Mouse (Mus musculus) intestine, embryonic 14.5 days (tissue): ENCODE measurements around the gene Hnrnph1. TPM values are rescaled to one million over a fixed set of nuclear protein-coding genes. Genes with fewer than 3 reads are reported as not detected.

Source experiments
- ATAC-seq: fragments of 200-750 bp; cut with Nextera tagmentation; replicated peaks from 2 replicates; pipeline ENCODE4 v1.8.0; 2017; ENCODE audit warnings: low read depth, moderate number of reproducible peaks, moderate TSS enrichment, moderate library complexity; ENCODE audit not compliant: low FRiP score, low TSS enrichment
- DNase-seq: peaks from one replicate; pipeline ENCODE4 v3.0.0-alpha.2; 2018; ENCODE audit warnings: low spot score
- H3K27ac ChIP-seq: fragments of 300-500 bp; sonication (generic); 2 replicates; pipeline ENCODE4 v1.5.1; 2014; ENCODE audit warnings: low read depth, mild to moderate bottlenecking, control low read depth
- H3K27me3 ChIP-seq: fragments of 300-500 bp; sonication (generic); replicated peaks from 2 replicates; pipeline ENCODE4 v1.6.1; 2014; ENCODE audit warnings: low read length, control low read depth; ENCODE audit not compliant: control insufficient read depth, insufficient read depth
- H3K36me3 ChIP-seq: fragments of 300-500 bp; sonication (generic); 2 replicates; pipeline ENCODE4 v1.6.1; 2014; ENCODE audit warnings: low read length, control low read depth; ENCODE audit not compliant: control insufficient read depth, insufficient read depth
- H3K4me1 ChIP-seq: fragments of 300-500 bp; sonication (generic); replicated peaks from 2 replicates; pipeline ENCODE4 v1.6.1; 2014; ENCODE audit warnings: low read length, control low read depth, mixed read lengths; ENCODE audit not compliant: control insufficient read depth, insufficient read depth
- H3K4me2 ChIP-seq: fragments of 300-500 bp; sonication (generic); 2 replicates; pipeline ENCODE4 v1.6.1; 2014; ENCODE audit warnings: low read length
- H3K4me3 ChIP-seq: fragments of 300-500 bp; sonication (generic); 2 replicates; pipeline ENCODE4 v1.5.1; 2014; ENCODE audit warnings: low read depth, low read length, control low read depth, mixed read lengths
- H3K9ac ChIP-seq: fragments of 300-500 bp; sonication (generic); 2 replicates; pipeline ENCODE4 v1.6.1; 2014; ENCODE audit warnings: mild to moderate bottlenecking, low read length
- H3K9me3 ChIP-seq: fragments of 300-500 bp; sonication (generic); 2 replicates; pipeline ENCODE4 v1.6.1; 2016; ENCODE audit warnings: low read length, control low read depth; ENCODE audit not compliant: control insufficient read depth
- WGBS: fragments of 180-500 bp; shearing (Covaris S2); extraction: QIAGEN DNeasy Blood & Tissue Kit; methylation state at CpG from one replicate; pipeline ENCODE4 v1.1.7; 2014; 5-methylcytosine and 5-hydroxymethylcytosine counted together
- polyA plus RNA-seq: library from polyadenylated mRNA; unstranded; fragments of >200 nt; fragmentation: Nextera tagmentation; extraction: Ambion mirVana; gene quantifications from 2 replicates; pipeline ENCODE4 v1.2.1, GENCODE M21; 2014

Gene Hnrnph1
- polyA plus RNA-seq, 1 experiment from 2014 or later = 411 TPM

DNA sequence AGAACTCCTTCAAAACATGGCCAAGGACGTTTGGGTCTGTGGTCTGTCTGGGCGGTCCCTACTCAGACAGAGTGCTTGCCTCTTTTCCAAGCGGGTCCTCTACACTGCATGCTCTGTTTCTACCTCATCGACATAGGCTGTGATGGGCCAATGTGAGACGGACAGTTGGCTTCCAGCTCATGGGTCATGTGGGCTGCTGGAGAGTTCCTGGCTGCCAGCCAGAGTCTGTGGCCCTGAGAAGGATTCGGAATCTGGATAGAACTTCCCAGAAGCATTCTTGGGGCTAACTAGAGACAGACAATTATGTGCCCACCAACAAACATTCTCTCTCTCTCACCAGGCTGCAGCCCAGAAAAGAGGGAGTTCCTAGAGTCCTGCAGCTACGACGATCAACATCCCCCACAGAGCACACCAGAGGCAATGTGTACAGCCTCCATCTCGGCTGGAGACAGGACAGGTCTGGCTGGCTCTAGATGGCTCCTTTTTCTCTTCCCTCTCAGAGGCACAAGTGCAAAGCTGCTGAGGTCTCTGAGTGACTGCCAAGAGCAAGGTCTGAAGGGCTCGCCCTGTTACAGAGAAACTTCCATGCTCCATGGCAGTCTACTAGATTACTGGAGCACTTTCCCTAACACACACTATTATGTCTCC, 26.7 kb downstream of the Hnrnph1 start:
- no peak for DNase-seq
- 74% methylated on average over 10 of the region's 10 CpGs for WGBS
- peaks cover 45% of the 10 kb centered on the region for H3K36me3 ChIP-seq

GRCm38 (mm10) chr11:50407235-50407634, 30.4 kb downstream of the Hnrnph1 start:
- Histone ChIP-seq H3K27me3 (no peaks in the 10 kb centered on the region), H3K9me3 (no peaks in the 10 kb centered on the region), H3K4me3 (no peak overlapping the region), H3K36me3 (peaks cover 30% of the 10 kb centered on the region), H3K27ac (no peak overlapping the region), H3K9ac (no peak overlapping the region), H3K4me2 (no peak overlapping the region), H3K4me1 (no peaks in the 10 kb centered on the region)
- ATAC-seq = no peak
- no peak for DNase-seq
- WGBS = 79% methylated on average over 6 of the region's 6 CpGs

More for the DNA sequence above, 26.7 kb downstream of the Hnrnph1 start:
- Histone ChIP-seq H3K4me3 (no peak overlapping the region), H3K27ac (no peak overlapping the region), H3K4me1 (no peaks in the 10 kb centered on the region), H3K9me3 (no peaks in the 10 kb centered on the region), H3K4me2 (no peak overlapping the region), H3K27me3 (no peaks in the 10 kb centered on the region), H3K9ac (no peak overlapping the region)
- ATAC-seq = 0 out of 2 replicates have a peak, but pooled peaks have one; percentile 12

DNA sequence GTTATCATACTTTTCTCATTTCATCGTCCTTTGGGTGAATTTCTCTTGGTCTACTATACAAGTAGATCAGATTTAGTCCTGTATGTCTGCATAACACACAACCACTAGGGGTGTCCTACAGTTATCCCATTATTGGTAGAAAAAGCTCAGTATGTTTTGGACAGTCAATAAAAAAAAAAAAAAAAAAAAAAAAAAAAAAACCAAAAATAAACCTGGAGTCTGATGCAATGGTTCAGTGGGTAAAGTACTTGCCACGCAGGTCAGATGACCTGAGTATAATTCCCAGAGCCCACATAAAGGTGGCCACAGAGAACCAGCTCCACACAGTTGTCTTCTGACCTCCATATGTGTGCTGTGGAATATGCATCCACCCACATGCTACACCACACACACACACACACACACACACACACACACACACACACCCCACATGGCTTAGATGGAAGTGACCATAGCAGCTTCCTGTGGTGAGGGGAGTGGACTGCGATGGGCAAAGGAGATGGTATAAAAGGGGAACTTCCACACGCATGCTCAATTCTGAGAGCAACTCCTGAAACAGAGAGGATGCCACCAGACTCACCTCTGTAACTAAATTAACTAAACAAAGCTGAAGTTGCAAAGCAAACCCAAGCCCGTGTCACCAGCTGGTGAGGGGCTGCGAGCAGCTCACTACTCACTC, 38.9 kb downstream of the Hnrnph1 start:
- Histone ChIP-seq H3K27me3 (no peaks in the 10 kb centered on the region), H3K27ac (no peak overlapping the region), H3K4me3 (no peak overlapping the region), H3K4me1 (no peaks in the 10 kb centered on the region), H3K36me3 (peaks cover 32% of the 10 kb centered on the region; the same call in 1 of the 2 replicates), H3K9me3 (no peaks in the 10 kb centered on the region), H3K4me2 (no peak overlapping the region), H3K9ac (no peak overlapping the region)
- WGBS = 89% methylated on average over 6 of the region's 6 CpGs
- ATAC-seq = no peak
- DNase-seq = no peak

- Histone ChIP-seq H3K4me3 (no peak overlapping the region), H3K36me3 (peaks cover 32% of the 10 kb centered on the region; the same call in 1 of the 2 replicates), H3K4me2 (no peak overlapping the region)
Measured at GRCm38 (mm10) chr11:50417856-50418255, 41.1 kb downstream of the Hnrnph1 start.

DNA sequence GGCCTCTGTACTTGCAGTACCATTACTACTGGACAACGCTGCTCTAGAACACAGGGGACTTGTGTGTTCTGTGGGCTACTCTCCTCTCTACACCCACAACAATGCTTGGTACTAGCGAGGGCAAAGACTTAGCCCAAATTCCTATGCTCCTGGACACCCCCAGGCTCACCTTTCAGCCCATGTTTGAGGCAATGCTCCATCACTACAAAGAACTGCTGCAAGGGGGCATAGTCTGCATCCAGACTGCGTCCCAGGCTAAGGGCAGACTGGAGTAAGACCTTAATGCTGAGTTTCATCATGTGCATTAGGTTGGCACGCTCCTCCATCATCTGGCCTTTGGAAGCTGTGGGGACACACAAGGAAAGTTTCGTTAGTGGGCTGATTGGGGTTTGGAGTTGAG, 44.7 kb downstream of the Hnrnph1 start:
- Histone ChIP-seq H3K9ac (peak overlapping the region; percentile 36; the same call in 1 of the 2 replicates), H3K36me3 (0 out of 2 replicates have a peak, but pooled peaks cover 16% of the 10 kb centered on the region), H3K27ac (no peak overlapping the region), H3K4me2 (peak overlapping the region; percentile 67), H3K4me3 (peak overlapping the region; percentile 39), H3K9me3 (no peaks in the 10 kb centered on the region; the same call in 1 of the 2 replicates), H3K4me1 (no peaks in the 10 kb centered on the region), H3K27me3 (no peaks in the 10 kb centered on the region)
- ATAC-seq (peak; percentile 45), DNase-seq (no peak)
- WGBS = 40% methylated on average over 5 of the region's 5 CpGs

More at GRCm38 (mm10) chr11:50417856-50418255, 41.1 kb downstream of the Hnrnph1 start:
- no peaks in the 10 kb centered on the region for H3K27me3 ChIP-seq
- H3K9ac ChIP-seq = no peak overlapping the region
- H3K4me1 ChIP-seq = no peaks in the 10 kb centered on the region
- DNase-seq (no peak), ATAC-seq (no peak)
- 67% methylated on average over 2 of the region's 2 CpGs for WGBS
- no peaks in the 10 kb centered on the region; the same call in 1 of the 2 replicates for H3K9me3 ChIP-seq
- H3K27ac ChIP-seq = no peak overlapping the region

DNA sequence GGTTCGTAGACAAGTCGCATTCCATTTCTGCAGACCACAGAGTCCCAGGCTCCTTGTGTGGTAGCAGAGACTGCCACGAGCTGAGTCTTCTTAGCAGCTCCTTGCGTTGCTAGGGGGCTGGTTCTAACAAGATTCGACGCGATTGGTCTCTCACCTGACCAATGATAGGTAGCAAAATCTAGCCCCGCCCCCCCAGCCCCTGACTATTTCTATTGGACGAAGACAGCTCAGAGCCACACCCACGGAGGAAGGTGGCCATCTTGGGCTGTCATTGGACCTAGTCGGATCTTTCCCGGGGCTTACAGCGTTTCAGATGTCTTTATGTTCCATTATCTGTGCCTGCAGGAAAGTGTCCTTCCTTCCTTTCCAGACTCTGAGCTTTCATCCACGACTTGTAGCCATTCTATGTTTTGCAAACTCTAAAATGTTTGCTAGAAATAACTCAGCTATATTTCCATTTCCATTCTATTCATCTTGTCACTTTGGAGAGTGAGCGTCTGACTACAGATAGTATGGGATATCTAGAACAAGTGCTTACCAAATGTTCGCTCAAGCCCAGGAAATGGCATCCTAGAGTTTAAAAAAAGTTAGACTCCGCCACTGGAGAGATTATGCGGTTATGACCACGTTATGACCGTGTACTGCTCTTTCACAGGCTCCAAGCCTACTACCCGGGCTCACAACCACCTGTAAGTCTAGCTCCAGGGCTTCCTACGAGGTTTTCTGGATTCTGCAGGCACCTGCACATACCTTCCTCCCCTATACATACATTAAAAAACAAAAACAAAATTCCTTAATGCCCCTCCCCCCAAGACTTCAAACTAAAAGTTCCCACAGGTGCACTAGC, 45.4 kb downstream of the Hnrnph1 start:
- no peaks in the 10 kb centered on the region; the same call in 1 of the 2 replicates for H3K9me3 ChIP-seq
- peak overlapping the region; percentile 67 for H3K4me2 ChIP-seq
- 0 out of 2 replicates have a peak, but pooled peaks cover 16% of the 10 kb centered on the region for H3K36me3 ChIP-seq
- ATAC-seq (peak; percentile 96), DNase-seq (peak; percentile 88)
- peak overlapping the region; percentile 39 for H3K4me3 ChIP-seq
- no peaks in the 10 kb centered on the region for H3K27me3 ChIP-seq
- no peaks in the 10 kb centered on the region for H3K4me1 ChIP-seq
- peak overlapping the region; percentile 36; the same call in 1 of the 2 replicates for H3K9ac ChIP-seq
- WGBS = 23% methylated on average over 22 of the region's 22 CpGs
- H3K27ac ChIP-seq = peak overlapping the region; percentile 39; the same call in 1 of the 2 replicates

DNA sequence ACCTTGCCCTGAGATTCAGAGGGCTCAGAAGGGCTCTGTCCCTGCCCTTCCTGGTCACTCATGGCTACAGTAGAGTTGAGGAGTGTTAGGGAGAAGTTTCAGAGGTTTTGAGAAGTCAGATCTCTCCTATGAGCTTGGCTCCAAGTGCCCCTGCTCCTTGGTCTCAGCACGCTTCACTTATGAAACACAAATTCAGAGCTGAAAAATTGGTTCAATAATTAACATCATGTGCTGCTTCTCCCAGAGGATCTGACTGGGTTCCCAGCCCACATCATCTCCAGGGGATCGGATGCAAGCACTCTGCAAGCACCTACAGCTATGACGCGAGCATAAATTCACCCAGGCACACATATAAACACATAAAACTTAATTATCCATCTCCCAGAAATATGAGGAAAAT, 49.3 kb downstream of the Hnrnph1 start:
- no peak overlapping the region for H3K27ac ChIP-seq
- H3K9ac ChIP-seq = no peak overlapping the region
- no peaks in the 10 kb centered on the region; the same call in 1 of the 2 replicates for H3K9me3 ChIP-seq
- DNase-seq (no peak), ATAC-seq (no peak)
- no peak overlapping the region for H3K4me2 ChIP-seq
- H3K4me3 ChIP-seq = no peak overlapping the region
- no peaks in the 10 kb centered on the region for H3K27me3 ChIP-seq
- H3K36me3 ChIP-seq = no peaks in the 10 kb centered on the region
- peaks cover 6% of the 10 kb centered on the region; the same call in 1 of the 2 replicates for H3K4me1 ChIP-seq
- 93% methylated on average over 4 of the region's 4 CpGs for WGBS
